Mouse (Mus musculus) megakaryocyte, embryonic 14.5 days (primary cell): ENCODE data around the gene Dus1l.

ENCODE experiments used
- FLI1 ChIP-seq: IDR thresholded peaks from 2 replicates; pipeline ENCODE4 v1.6.1; 2012; ENCODE audit warnings: low read length, inconsistent platforms, mixed read lengths
- GATA1 ChIP-seq: IDR thresholded peaks from 3 replicates; pipeline ENCODE4 v1.6.1; 2012; ENCODE audit warnings: mixed read lengths, low read length, inconsistent platforms, borderline replicate concordance

DNA sequence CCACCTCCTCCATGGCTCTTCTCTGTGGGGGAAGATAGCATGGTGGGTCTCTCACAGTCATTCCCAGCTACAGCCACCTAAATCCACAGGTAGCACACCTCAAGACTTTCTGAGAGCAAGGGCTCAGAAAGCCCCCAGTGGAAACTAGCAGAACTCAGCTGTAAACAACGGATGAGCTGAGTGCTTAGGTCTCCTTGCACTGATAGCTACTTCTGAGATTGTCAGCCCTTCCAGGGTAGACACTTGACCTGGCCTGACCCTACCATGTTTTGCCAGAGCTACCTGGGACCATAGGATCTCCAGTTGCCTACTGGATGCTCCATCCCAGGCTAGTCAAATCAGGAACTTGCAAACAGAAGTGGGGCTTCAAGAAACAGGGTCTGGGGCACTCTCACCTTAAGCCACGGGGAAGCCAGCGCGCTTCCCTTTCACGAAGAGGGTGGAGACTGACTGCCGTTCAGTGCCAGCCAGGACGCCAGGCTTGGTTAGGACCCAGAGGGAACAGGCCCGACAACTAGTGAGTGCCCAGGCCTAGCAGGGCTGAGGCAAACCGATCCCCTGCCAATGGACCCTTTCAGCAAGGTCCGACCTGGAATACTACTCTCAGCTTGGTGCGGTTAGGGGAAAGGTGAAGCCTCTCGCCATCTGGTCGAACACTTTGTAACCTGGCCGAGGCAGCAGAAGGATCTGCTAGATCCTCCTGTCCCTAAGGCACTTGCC lies 26.8 kb upstream of the Dus1l start:
- TF ChIP-seq GATA1: no peak
- TF ChIP-seq FLI1: no peak
